Mouse (Mus musculus) gonadal fat pad, adult 2 months (tissue): Measurements from ENCODE around the gene Fam174a. TPM values are rescaled to one million over a fixed set of nuclear protein-coding genes. Genes with fewer than 3 reads are reported as not detected.

Source experiments
- DNase-seq: peaks from one replicate; pipeline ENCODE4 v3.0.0-alpha.2; 2012; ENCODE audit warnings: low read depth
- polyA plus RNA-seq: library from polyadenylated mRNA; depleted of rRNA; stranded (reverse); fragments of >200 nt; gene quantifications from 2 replicates; pipeline ENCODE4 v1.2.3, GENCODE M21; 2012; rRNA removed

Fam174a gene
- polyA plus RNA-seq, result 19.1 and 28.1 TPM in 2 replicates

DNA sequence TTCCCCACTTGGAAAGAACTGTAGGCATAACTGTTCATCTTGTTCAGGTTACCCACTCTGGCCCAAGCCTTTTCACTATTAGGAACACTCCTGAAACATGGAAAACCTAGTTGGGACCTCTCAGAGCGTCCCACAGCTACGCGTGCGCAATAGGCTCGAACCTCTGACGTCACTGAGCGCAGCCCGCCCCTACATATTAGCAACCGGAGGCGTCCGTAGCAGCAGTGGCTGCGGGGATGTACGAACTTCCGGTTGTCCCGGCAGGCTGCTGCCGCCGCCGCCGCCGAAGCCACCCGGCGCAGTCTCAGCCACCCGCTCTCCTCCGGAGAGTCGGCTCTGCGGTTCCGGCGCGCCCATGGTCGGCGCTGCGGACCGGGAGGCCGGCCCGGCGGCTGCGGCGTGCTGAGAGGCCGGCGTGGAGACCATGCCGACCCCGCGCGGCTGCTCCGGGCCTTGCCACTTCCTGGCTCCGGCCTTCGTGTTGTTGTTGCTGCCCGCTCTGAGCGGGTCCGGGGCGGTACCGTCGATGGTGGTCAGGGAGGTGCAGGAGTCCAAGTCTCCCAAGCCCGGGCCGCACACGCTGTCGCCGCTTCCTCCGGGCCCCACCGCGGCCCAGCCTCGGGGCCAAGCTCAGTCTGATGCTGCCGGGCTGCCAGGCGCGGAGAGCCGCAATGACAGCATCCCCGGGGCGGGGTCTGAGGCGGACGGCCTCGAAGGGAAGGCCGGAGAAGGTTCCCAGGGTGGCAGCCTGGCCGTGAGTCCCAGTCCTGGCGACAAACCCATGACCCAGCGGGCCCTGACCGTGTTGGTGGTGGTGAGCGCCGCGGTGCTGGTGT lies at the start of gene Fam174a:
Gene Fam174a (plus strand): TSS at position 231 of the 836 bp plus-strand sequence.
- peak; percentile 26 for DNase-seq

- DNase-seq, result no peak
These were observed 49.6 kb upstream of the Fam174a start for GRCm38 (mm10) chr1:95263843-95264242.

DNA sequence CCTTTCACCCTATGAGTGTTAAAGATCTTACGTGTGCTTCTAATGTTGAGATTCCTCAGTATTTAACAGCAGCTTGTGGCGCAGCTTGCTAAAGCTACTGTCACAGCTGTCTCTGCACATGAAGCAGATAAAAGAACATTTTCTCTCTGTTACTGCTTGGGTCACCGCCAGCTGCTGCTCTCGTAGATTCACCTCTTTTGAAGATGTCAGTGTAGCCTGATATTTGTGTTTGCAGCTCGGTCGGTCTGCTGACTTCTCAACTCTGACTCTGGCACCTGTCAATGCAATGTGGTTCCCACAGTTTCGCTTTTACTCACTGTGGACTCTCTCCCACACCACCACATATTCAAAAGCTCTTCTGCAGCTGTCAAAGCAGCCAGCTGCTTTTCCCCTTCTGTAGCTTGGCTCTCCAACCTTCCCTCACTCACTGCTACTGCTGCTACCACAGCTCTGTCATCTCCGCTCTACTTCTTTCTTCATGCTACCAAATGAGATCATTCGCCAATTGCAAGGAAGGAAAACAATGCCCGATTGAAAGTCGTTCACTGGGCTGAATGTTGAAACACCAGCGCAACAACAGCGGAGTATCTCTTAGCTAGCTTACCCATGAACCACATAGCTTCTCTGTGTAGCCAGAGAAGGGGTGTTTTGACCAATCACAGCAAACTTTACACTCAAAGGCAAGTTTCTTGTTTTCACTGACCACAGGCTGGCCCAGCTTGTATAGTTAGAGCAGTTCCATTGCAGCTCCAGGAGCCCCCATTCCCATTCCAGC lies 45.3 kb upstream of the Fam174a start:
- DNase-seq, result no peak

DNA sequence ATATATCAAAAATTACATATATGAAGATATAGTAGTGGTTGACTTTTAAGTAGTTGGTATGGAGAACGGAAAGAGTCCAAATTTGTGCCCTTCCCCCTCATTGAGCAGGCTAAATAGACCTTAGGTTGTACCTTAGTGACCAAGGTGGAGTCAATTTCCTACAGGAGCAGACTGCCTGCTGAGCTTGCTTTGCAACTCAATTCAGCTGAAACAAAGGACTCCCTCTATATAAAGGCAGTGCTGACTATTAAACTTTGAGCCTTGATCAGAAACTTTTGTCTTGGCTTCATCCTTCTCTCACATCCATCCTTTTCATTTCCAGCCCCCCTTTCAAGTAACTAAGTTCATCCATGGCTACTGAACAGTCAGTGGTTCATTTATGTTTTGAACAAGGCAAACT lies 40.1 kb upstream of the Fam174a start:
- no peak for DNase-seq

GRCm38 (mm10) chr1:95308324-95308723 lies 5.1 kb upstream of the Fam174a start:
- no peak for DNase-seq

DNA sequence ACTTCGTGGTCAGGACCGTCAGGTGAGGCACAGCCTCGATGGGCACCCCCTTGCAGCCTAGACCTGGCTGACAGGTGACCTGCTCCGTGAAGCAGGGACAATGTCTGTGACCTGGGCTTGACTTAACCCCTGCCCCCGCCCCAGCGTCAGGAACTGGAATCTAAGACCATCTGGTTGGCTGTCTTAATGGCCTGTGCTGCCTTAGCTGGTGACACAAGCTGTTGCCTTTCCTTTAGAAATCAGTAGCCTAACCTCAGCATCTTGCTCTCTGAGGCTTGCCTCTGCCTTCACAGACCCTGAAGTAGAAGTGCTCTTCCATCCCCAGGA lies 769 bp downstream of the Fam174a start:
- no peak for DNase-seq

DNA sequence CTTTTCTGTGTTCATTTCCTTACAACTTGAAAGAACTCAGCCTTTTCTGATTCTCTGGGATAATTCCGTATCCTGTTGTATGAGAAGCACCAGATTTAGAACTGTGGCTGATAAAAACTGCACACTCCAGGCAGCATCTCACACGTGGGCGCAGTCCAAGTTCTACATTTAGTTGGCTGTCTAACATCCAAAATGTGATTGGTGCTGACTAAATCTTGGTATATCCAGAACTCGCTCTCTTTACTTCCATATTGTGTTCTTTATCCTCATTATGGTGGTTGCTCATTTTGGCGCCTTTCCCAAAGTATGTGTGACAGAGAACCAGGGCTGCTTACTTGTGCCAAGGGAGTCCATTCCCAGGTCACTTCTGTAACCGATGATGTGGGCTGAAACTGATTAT lies 2.6 kb downstream of the Fam174a start:
- no peak for DNase-seq

- no peak for DNase-seq
These were observed 8.8 kb downstream of the Fam174a start for GRCm38 (mm10) chr1:95322219-95322618.

DNA sequence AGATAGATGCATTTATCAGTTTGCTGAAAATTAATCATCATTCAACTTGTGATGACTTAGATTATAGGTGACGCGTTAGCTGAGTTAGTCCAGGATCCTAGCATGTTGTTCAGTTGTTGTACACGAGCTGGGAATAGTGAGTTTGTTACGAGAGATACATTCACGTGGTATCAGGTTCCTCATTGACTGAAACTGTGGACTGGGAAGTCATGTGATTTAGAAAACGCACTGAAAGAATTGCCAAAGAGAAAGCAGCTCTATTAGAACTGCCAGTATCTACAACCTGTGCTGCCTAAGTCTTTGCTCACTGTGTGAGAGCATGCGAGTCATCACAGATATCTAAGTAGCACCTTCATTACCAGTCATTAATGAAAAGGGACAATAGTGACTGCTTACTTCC lies 9.6 kb downstream of the Fam174a start:
- DNase-seq, result no peak

DNA sequence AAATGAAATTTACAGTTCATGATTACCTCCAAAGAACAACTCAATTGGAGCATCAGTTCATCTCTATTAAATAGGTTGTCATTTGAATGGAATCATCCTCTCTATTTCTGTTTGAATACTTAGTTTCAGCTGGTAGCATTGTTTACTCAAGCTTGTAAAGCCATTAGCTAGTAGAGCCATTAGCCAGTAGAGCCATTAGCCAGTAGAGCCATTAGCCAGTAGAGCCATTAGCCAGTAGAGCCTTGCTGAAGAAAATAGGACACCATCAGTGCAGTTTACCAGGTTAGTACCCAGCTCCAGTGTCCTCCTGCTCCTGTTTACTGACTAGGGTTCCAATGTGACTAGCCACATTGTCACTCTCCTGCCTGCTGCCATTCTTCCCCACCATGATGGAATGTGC lies 13.4 kb downstream of the Fam174a start:
- DNase-seq, result no peak

- no peak for DNase-seq
These were observed 26.2 kb downstream of the Fam174a start for GRCm38 (mm10) chr1:95339618-95340017.

DNA sequence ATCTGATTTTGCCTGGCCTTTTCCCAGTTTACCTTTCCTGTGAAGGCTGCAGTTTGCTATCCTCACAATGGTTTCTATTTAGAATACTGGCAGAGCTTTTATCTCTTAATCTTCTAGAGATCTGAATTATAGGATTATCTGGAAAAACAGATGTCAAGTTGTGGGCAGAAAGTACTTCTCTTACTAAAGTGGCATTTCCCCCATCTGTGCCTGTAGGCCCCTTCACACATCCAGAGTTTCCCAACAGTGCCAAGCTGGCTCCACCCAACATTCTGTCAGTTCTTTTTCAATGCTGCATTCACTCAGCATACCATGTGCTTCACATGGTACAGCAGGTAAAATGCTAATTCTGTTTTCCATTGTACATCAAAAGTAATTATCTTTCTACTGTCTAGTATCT lies 28.8 kb downstream of the Fam174a start:
- no peak for DNase-seq

GRCm38 (mm10) chr1:95343585-95344485 lies 30.4 kb downstream of the Fam174a start:
- DNase-seq, result no peak

- no peak for DNase-seq
These were observed 40.7 kb downstream of the Fam174a start for GRCm38 (mm10) chr1:95354146-95354545.

- DNase-seq, result no peak
These were observed 43.5 kb downstream of the Fam174a start for GRCm38 (mm10) chr1:95356904-95357303.

DNA sequence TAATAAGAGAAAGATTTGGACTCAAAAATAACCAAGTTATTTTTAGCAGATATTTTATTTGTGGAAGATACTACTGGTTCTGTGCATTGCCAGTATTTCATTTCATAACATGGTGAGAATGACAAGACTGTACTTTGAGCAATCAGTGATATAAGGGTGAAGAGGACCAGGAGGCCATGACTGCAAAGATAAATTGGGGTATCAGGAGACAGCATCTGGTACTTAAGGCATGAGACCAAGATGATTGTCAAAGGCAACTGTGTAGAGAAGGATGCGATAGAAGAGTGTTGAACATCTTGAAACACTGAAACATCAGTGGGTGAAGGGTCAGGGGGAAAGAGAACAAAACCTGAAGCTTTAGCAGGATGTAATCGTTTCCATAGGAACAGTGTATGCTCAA lies 50.3 kb downstream of the Fam174a start:
- DNase-seq, result no peak

- DNase-seq, result no peak
These were observed 53.4 kb downstream of the Fam174a start for GRCm38 (mm10) chr1:95366616-95367373.

- DNase-seq, result no peak
These were observed 54.3 kb downstream of the Fam174a start for GRCm38 (mm10) chr1:95367748-95368147.

DNA sequence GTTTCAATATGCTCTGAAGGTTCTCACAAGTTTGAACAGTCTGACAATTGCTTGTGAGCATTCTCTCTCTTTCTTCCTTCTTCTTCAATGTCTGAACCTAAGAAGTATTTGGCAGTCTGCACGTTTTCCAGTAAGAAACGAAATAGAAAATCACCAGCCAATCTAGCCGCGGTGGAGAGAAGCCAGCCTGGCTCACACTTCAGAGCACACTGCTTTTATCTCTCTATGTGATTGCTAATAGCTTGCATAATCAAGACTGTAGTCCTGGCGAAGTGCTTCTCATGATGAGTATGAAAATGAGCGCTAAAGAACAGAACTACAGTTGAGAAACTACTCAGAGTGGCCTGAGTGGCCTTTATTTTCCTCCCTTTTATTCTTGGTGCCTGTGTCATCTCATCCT lies 62.0 kb downstream of the Fam174a start:
- DNase-seq, result no peak

DNA sequence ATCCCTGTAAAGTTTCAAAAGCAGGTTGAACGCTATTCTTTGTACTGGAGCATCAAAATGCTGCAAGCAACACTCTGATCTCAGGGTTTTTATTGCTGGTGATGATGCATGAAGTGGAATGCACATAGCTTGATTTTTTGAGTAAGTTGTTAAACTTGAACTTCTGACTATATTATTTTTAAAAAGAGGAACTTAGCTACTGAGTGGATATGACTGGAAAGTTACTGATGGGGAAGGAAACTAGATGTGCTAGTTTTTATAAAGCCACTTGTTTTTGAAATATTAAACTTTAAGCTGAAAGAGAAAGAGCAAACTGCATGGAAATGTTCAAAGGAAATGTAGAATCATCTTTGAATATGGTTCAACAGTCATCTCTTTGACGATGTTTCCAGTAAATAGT lies 67.6 kb downstream of the Fam174a start:
- no peak for DNase-seq
